Mouse (Mus musculus) midbrain, embryonic 15.5 days (tissue): ENCODE measurements around the gene Olfr1180. TPM values are rescaled to one million over a fixed set of nuclear protein-coding genes. Genes with fewer than 3 reads are reported as not detected.
"Not testable (repeated sequence)": the region's sequence is repeated elsewhere in the genome, so short reads cannot be mapped to it uniquely, and the experiment has no call there.

Experiments used
- ATAC-seq: fragments of 200-750 bp; cut with Nextera tagmentation; replicated peaks from 2 replicates; pipeline ENCODE4 v1.8.0; 2017; ENCODE audit warnings: moderate TSS enrichment
- H3K27ac ChIP-seq: fragments of 300-500 bp; sonication (generic); 2 replicates; pipeline ENCODE4 v1.5.1; 2015; ENCODE audit warnings: mild to moderate bottlenecking, inconsistent platforms
- H3K27me3 ChIP-seq: fragments of 300-500 bp; sonication (generic); replicated peaks from 2 replicates; pipeline ENCODE4 v1.6.1; 2015; ENCODE audit warnings: inconsistent platforms
- H3K36me3 ChIP-seq: fragments of 300-500 bp; sonication (generic); replicated peaks from 2 replicates; pipeline ENCODE4 v1.6.1; 2015; ENCODE audit warnings: inconsistent platforms
- H3K4me1 ChIP-seq: fragments of 300-500 bp; sonication (generic); 2 replicates; pipeline ENCODE4 v1.6.1; 2015; ENCODE audit warnings: inconsistent platforms
- H3K4me2 ChIP-seq: fragments of 300-500 bp; sonication (generic); 2 replicates; pipeline ENCODE4 v1.6.1; 2015; ENCODE audit warnings: inconsistent platforms, mild to moderate bottlenecking, moderate library complexity
- H3K4me3 ChIP-seq: fragments of 300-500 bp; sonication (generic); 2 replicates; pipeline ENCODE4 v1.5.1; 2015; ENCODE audit warnings: mild to moderate bottlenecking, inconsistent platforms
- H3K9ac ChIP-seq: fragments of 300-500 bp; sonication (generic); 2 replicates; pipeline ENCODE4 v1.6.1; 2015; ENCODE audit warnings: mild to moderate bottlenecking, inconsistent platforms
- H3K9me3 ChIP-seq: fragments of 300-500 bp; sonication (generic); 2 replicates; pipeline ENCODE4 v1.6.1; 2016; ENCODE audit warnings: inconsistent platforms
- WGBS: fragments of 180-500 bp; shearing (Covaris S2); methylation state at CpG from one replicate; pipeline ENCODE4 v1.1.7; 2015; ENCODE audit warnings: mixed read lengths; 5-methylcytosine and 5-hydroxymethylcytosine counted together
- polyA plus RNA-seq: library from polyadenylated mRNA; unstranded; fragments of >200 nt; fragmentation: Nextera tagmentation; extraction: Ambion mirVana; gene quantifications from 2 replicates; pipeline ENCODE4 v1.2.1, GENCODE M21; 2015

Olfr1180 gene
- not detected in 2 replicates for polyA plus RNA-seq

GRCm38 (mm10) chr2:88419051-88419450, at the start of gene Olfr1180:
Gene Olfr1180, minus strand, starts transcription at chr2:88419151.
- Histone ChIP-seq H3K9ac (no peak within 1 kb of the TSS), H3K4me1 (no peaks in the 10 kb centered on the region), H3K9me3 (no peaks in the 10 kb centered on the region), H3K36me3 (no peaks in the 10 kb centered on the region), H3K4me2 (no peak within 1 kb of the TSS), H3K27ac (no peak within 1 kb of the TSS), H3K27me3 (no peaks in the 10 kb centered on the region), H3K4me3 (no peak within 1 kb of the TSS)
- WGBS, result 90% methylated on average over 2 of the region's 2 CpGs
- ATAC-seq, result no peak

- ATAC-seq, H3K4me1 ChIP-seq, H3K27me3 ChIP-seq, H3K4me3 ChIP-seq, H3K36me3 ChIP-seq, H3K27ac ChIP-seq, H3K9me3 ChIP-seq, H3K4me2 ChIP-seq, H3K9ac ChIP-seq: not testable (repeated sequence)
- WGBS, result 86% methylated on average over 1 of the region's 1 CpGs
Observed at GRCm38 (mm10) chr2:88454567-88454966, 35.6 kb upstream of the Olfr1180 start, which contains the start of gene Olfr1183. Gene Olfr1183, plus strand, starts transcription at chr2:88454867.

GRCm38 (mm10) chr2:88449031-88449430, 30.1 kb upstream of the Olfr1180 start, which contains the start of gene Gm13757:
Gene Gm13757, minus strand, starts transcription at chr2:88449131.
- Histone ChIP-seq H3K27me3 (no peaks in the 10 kb centered on the region), H3K36me3 (no peaks in the 10 kb centered on the region), H3K4me3 (no peak within 1 kb of the TSS), H3K4me2 (no peak within 1 kb of the TSS), H3K27ac (no peak within 1 kb of the TSS), H3K9me3 (no peaks in the 10 kb centered on the region), H3K4me1 (no peaks in the 10 kb centered on the region), H3K9ac (no peak within 1 kb of the TSS)
- ATAC-seq, result no peak
- WGBS, result 91% methylated on average over 1 of the region's 1 CpGs

GRCm38 (mm10) chr2:88426071-88426470, 7.1 kb upstream of the Olfr1180 start, which contains the start of gene Olfr1181:
Gene Olfr1181, minus strand, starts transcription at chr2:88426171.
- H3K36me3 ChIP-seq, result no peaks in the 10 kb centered on the region
- no peak within 1 kb of the TSS for H3K9ac ChIP-seq
- no peaks in the 10 kb centered on the region for H3K9me3 ChIP-seq
- H3K27ac ChIP-seq, result no peak within 1 kb of the TSS
- no peaks in the 10 kb centered on the region for H3K27me3 ChIP-seq
- ATAC-seq, result no peak
- H3K4me1 ChIP-seq, result no peaks in the 10 kb centered on the region
- no peak within 1 kb of the TSS for H3K4me2 ChIP-seq
- 85% methylated on average over 1 of the region's 1 CpGs for WGBS
- H3K4me3 ChIP-seq, result no peak within 1 kb of the TSS

DNA sequence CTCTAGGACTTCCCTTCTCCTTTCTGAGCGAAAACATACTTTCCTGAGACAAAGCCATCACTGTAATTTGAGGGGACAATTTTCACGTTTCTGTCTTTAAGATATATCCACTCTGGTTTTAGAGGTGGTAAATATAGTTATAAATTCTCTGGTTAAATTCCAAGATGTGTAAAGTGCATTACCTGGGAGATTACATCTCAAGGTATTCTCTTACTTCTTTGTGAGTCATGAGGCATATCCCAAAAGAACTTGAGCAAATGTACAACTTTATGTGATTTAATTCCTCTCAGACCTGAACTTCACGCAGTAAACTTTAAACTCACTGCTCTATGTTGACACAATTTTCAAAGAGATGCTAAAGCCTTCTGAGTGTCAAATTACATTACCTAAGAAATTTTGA, 12.6 kb downstream of the Olfr1180 start, which contains the start of gene Olfr1179:
TSS of gene Olfr1179 (minus strand) at position 101 of the 400 bp plus-strand sequence.
- H3K36me3 ChIP-seq, result no peaks in the 10 kb centered on the region
- no peak within 1 kb of the TSS for H3K4me3 ChIP-seq
- H3K4me2 ChIP-seq, result no peak within 1 kb of the TSS
- WGBS, result 85% methylated on average over 3 of the region's 3 CpGs
- no peak within 1 kb of the TSS for H3K9ac ChIP-seq
- no peak for ATAC-seq
- H3K27ac ChIP-seq, result no peak within 1 kb of the TSS
- H3K27me3 ChIP-seq, result no peaks in the 10 kb centered on the region
- no peaks in the 10 kb centered on the region for H3K9me3 ChIP-seq
- no peaks in the 10 kb centered on the region for H3K4me1 ChIP-seq

DNA sequence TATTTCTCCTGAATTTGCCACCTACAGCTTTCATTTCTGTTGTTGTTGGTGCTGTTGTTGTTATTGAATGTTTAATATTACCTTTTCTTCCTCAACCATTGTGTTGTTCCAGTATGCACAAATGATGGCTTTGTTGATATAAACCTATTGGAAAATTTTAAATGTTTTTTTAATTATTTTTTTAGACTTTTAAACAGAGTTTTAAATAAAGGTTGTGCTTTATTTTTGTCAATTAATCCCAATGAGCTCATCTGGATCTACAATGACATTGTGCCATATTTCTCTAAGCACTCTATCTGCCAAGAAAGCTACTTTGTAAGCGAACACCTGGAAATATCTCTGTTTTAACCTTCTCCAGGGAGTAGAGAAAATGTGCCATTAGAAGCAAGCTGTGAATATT, 32.2 kb downstream of the Olfr1180 start, which contains the start of gene Olfr1178:
TSS of gene Olfr1178 (plus strand) at position 301 of the 400 bp plus-strand sequence.
- Histone ChIP-seq H3K4me1 (no peaks in the 10 kb centered on the region), H3K36me3 (no peaks in the 10 kb centered on the region), H3K27me3 (no peaks in the 10 kb centered on the region), H3K4me3 (no peak within 1 kb of the TSS), H3K27ac (no peak within 1 kb of the TSS), H3K9me3 (no peaks in the 10 kb centered on the region), H3K9ac (no peak within 1 kb of the TSS), H3K4me2 (no peak within 1 kb of the TSS)
- WGBS, result 92% methylated on average over 1 of the region's 1 CpGs
- no peak for ATAC-seq

Other genes with a start within 250 kb of the Olfr1180 start
- gene Olfr1168, start 237.3 kb downstream of the Olfr1180 start, polyA plus RNA-seq, result not detected in 2 replicates
- gene Olfr1170, start 190.8 kb downstream of the Olfr1180 start, polyA plus RNA-seq, result not detected in 2 replicates
- gene Olfr1173, start 139.3 kb downstream of the Olfr1180 start, polyA plus RNA-seq, result not detected in 2 replicates
- not detected in 2 replicates for gene Olfr1174-ps, start 104.0 kb downstream of the Olfr1180 start, polyA plus RNA-seq
- not detected in 2 replicates for gene Olfr1175-ps, start 91.9 kb downstream of the Olfr1180 start, polyA plus RNA-seq
- gene Olfr1176, start 82.4 kb downstream of the Olfr1180 start, polyA plus RNA-seq, result not detected in 2 replicates
- not detected in 2 replicates for gene Olfr1177-ps, start 72.7 kb downstream of the Olfr1180 start, polyA plus RNA-seq
- gene Olfr1178, start 32.1 kb downstream of the Olfr1180 start, polyA plus RNA-seq, result not detected in 2 replicates
- not detected in 2 replicates for gene Olfr1179, start 12.7 kb downstream of the Olfr1180 start, polyA plus RNA-seq
- gene Olfr1181, start 7.0 kb upstream of the Olfr1180 start, polyA plus RNA-seq, result not detected in 2 replicates
- gene Gm13757, start 30.0 kb upstream of the Olfr1180 start, polyA plus RNA-seq, result not detected in 2 replicates
- gene Olfr1183, start 35.7 kb upstream of the Olfr1180 start, polyA plus RNA-seq, result not detected in 2 replicates
- gene Olfr1184, start 64.4 kb upstream of the Olfr1180 start, polyA plus RNA-seq, result not detected in 2 replicates
- not detected in 2 replicates for gene Olfr1185-ps1, start 74.2 kb upstream of the Olfr1180 start, polyA plus RNA-seq
- not detected in 2 replicates for gene Olfr1186, start 99.4 kb upstream of the Olfr1180 start, polyA plus RNA-seq
- gene Olfr1188, start 137.8 kb upstream of the Olfr1180 start, polyA plus RNA-seq, result not detected in 2 replicates
- gene Olfr1189, start 167.3 kb upstream of the Olfr1180 start, polyA plus RNA-seq, result not detected in 2 replicates
- not detected in 2 replicates for gene Olfr1191-ps1, start 221.4 kb upstream of the Olfr1180 start, polyA plus RNA-seq
- gene Olfr1192-ps1, start 229.4 kb upstream of the Olfr1180 start, polyA plus RNA-seq, result not detected in 2 replicates